Mouse (Mus musculus) cortical plate, adult 2 months (tissue): ENCODE results near the gene Tango2.

Source experiments
- CTCF ChIP-seq: fragments of 200-500 bp; IDR thresholded peaks from 2 replicates; pipeline ENCODE4 v1.5.1; 2011; ENCODE audit warnings: mild to moderate bottlenecking, control low read depth, low read length; ENCODE audit not compliant: insufficient read depth; ENCODE audit errors: extremely low read depth
- POLR2A ChIP-seq: fragments of 200-500 bp; IDR thresholded peaks from 2 replicates; pipeline ENCODE4 v1.6.1; 2011; ENCODE audit warnings: mild to moderate bottlenecking, low read length, control low read depth; ENCODE audit not compliant: insufficient read depth; ENCODE audit errors: extremely low read depth

- TF ChIP-seq POLR2A, result no peak
- TF ChIP-seq CTCF, result no peak
These were observed 5.0 kb downstream of the Tango2 start for GRCm38 (mm10) chr16:18342650-18343570.
